21 mouse cellular contexts compared by ENCODE assay signal in the genomic region with DNA sequence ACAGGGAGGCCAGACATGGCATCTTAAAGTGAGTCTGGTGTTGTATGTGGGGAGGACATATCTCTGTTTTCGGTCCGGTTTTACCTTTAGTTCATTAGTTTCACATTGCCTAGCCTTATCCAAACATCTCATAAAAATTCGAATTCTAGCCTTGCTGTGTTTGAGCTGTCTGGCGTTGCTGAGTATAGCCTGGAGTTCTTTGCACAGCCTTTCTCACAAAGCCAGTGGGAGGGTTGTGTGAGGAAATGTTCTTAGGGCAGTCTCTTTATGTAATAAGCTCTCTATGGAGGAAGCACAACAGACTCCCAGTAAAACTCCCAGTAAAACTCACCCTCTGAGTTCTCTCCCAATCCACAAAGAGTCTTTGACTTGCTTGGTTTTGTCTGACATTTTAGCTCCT.
DNase-seq lines count a peak whose midpoint lies in the region; ATAC-seq lines count a peak whose summit lies in the region.
"Had no signal": no experiment of that assay in that cellular context is flagged by ENCODE, and none has a peak within 500 bp of the region (broad histone marks: within the 10 kb centered on the region; RNA-seq: fewer than 3 reads in every experiment).

No protein-coding gene starts in this region.

- intact Hi-C loops in left cerebral cortex, postnatal 36 days (cut with DNase I): no loop called here
- intact Hi-C loops in heart, postnatal 14 days (cut with DNase I): no loop called here

- H3K9me3 ChIP-seq in limb, embryonic 12.5 days: no peaks in the 10 kb centered on the region
- H3K9me3 ChIP-seq in limb, embryonic 10.5 days (replicated peaks): no peaks in the 10 kb centered on the region
- H3K9me3 ChIP-seq: embryonic facial prominence, embryonic 13.5 days; forebrain, embryonic 12.5 days; heart, embryonic 13.5 days; hindbrain, embryonic 12.5 days had no signal

- no peak overlapping the region for H3K4me2 ChIP-seq in limb, embryonic 12.5 days
- H3K4me2 ChIP-seq: embryonic facial prominence, embryonic 13.5 days; forebrain, embryonic 12.5 days; heart, embryonic 13.5 days; hindbrain, embryonic 12.5 days had no signal

- DNase-seq in frontal cortex, postnatal 36 days (ENCODE audit: low spot score in 2 of 2): peak; percentile 29 to 57
- no peak for DNase-seq in frontal cortex, postnatal 25 days (ENCODE audit: low spot score in 2 of 2)
- DNase-seq in limb, embryonic 10.5 days (ENCODE audit: low spot score): no peak
- DNase-seq in left cerebral cortex, postnatal 36 days (ENCODE audit: low spot score in 2 of 2): peak; percentile 33 to 39
- DNase-seq in heart, postnatal 14 days: no peak
- no peak for DNase-seq in kidney, postnatal 36 days
- DNase-seq: adrenal gland, adult 2 months; adrenal gland, postnatal 25 days; cerebellum, adult 11 months; cerebellum, adult 9-10 months; gastrocnemius, postnatal 36 days; heart, adult 11 months; heart, postnatal 4 days had no signal

- peak overlapping the region; percentile 59; the same call in 1 of the 2 replicates for H3K27ac ChIP-seq in limb, embryonic 12.5 days
- H3K27ac ChIP-seq in limb, embryonic 10.5 days: no peak overlapping the region
- H3K27ac ChIP-seq: embryonic facial prominence, embryonic 13.5 days; forebrain, embryonic 12.5 days; heart, embryonic 13.5 days; hindbrain, embryonic 12.5 days had no signal

- WGBS in limb, embryonic 12.5 days: 47% methylated on average over 4 of the region's 4 CpGs
- WGBS in limb, embryonic 10.5 days: 85% methylated on average over 4 of the region's 4 CpGs

- no peak for ATAC-seq in limb, embryonic 12.5 days (ENCODE audit: insufficient number of reproducible peaks, insufficient read depth, low FRiP score, low TSS enrichment, low read depth)
- ATAC-seq: forebrain, embryonic 16.5 days; hindbrain, embryonic 16.5 days; inflammation-experienced regulatory T-cells, adult 6 months had no signal

- H3K4me3 ChIP-seq in limb, embryonic 12.5 days (replicated peaks): no peak overlapping the region
- H3K4me3 ChIP-seq in limb, embryonic 10.5 days: no peak overlapping the region
- H3K4me3 ChIP-seq: embryonic facial prominence, embryonic 13.5 days; forebrain, embryonic 12.5 days; heart, embryonic 13.5 days; hindbrain, embryonic 12.5 days had no signal

- no peaks in the 10 kb centered on the region for H3K36me3 ChIP-seq in limb, embryonic 12.5 days
- H3K36me3 ChIP-seq in limb, embryonic 10.5 days: no peaks in the 10 kb centered on the region
- H3K36me3 ChIP-seq: embryonic facial prominence, embryonic 13.5 days; forebrain, embryonic 12.5 days; heart, embryonic 13.5 days; hindbrain, embryonic 12.5 days had no signal

- H3K27me3 ChIP-seq in limb, embryonic 12.5 days: no peaks in the 10 kb centered on the region
- H3K27me3 ChIP-seq in limb, embryonic 10.5 days (ENCODE audit: low read depth, poor library complexity, severe bottlenecking): no peaks in the 10 kb centered on the region
- H3K27me3 ChIP-seq: embryonic facial prominence, embryonic 13.5 days; forebrain, embryonic 12.5 days; heart, embryonic 13.5 days; hindbrain, embryonic 12.5 days had no signal

- H3K4me1 ChIP-seq in limb, embryonic 12.5 days (replicated peaks): peaks cover 29% of the 10 kb centered on the region
- peaks cover 29% of the 10 kb centered on the region for H3K4me1 ChIP-seq in limb, embryonic 10.5 days
- H3K4me1 ChIP-seq: forebrain, embryonic 12.5 days; heart, embryonic 13.5 days; hindbrain, embryonic 12.5 days had no signal

- no peak overlapping the region for H3K9ac ChIP-seq in limb, embryonic 12.5 days (replicated peaks)
- H3K9ac ChIP-seq: embryonic facial prominence, embryonic 13.5 days; forebrain, embryonic 12.5 days; heart, embryonic 13.5 days; hindbrain, embryonic 12.5 days had no signal

Comparison
In these comparisons a context has a peak if more than half of its experiments do, and no peak if none do; other contexts are left out.
1. DNase-seq: peak in frontal cortex, postnatal 36 days (2 of 2) and left cerebral cortex, postnatal 36 days (2 of 2); none in frontal cortex, postnatal 25 days (0 of 2), limb, embryonic 10.5 days (single experiment), heart, postnatal 14 days (0 of 2) and kidney, postnatal 36 days (0 of 2).